Mouse (Mus musculus): Measurements from ENCODE around the gene Fbxo34. TPM values are rescaled to one million over a fixed set of nuclear protein-coding genes. Genes with fewer than 3 reads are reported as not detected.

Fbxo34 gene
- polyA plus RNA-seq, 1 experiment from 2014 or later, result 18.1 TPM

GRCm38 (mm10) chr14:47578086-47578485 is 127.9 kb downstream of the Fbxo34 start:
- WGBS, result 82% methylated on average over 2 of the region's 2 CpGs
- no peaks in the 10 kb centered on the region for H3K27me3 ChIP-seq (replicated peaks; ENCODE audit: insufficient read depth, low read length)
- H3K4me2 ChIP-seq (replicated peaks; ENCODE audit: low read depth, low read length), result no peak overlapping the region
- H3K4me3 ChIP-seq (ENCODE audit: low read depth, low read length), result no peak overlapping the region
- no peak overlapping the region for H3K27ac ChIP-seq (ENCODE audit: low read length)
- TF ChIP-seq CTCF (IDR thresholded peaks at IDR 0.05) (no peak), EP300 (IDR thresholded peaks at IDR 0.05) (no peak)
- ATAC-seq, result no peak
- H3K36me3 ChIP-seq (ENCODE audit: insufficient read depth, low read length), result no peaks in the 10 kb centered on the region
- no peak for DNase-seq (ENCODE audit: low spot score)
- H3K9me3 ChIP-seq (ENCODE audit: low read length), result no peaks in the 10 kb centered on the region
- no peaks in the 10 kb centered on the region for H3K4me1 ChIP-seq (ENCODE audit: insufficient read depth, low read depth, low read length)
- H3K9ac ChIP-seq (replicated peaks; ENCODE audit: low read depth), result no peak overlapping the region

DNA sequence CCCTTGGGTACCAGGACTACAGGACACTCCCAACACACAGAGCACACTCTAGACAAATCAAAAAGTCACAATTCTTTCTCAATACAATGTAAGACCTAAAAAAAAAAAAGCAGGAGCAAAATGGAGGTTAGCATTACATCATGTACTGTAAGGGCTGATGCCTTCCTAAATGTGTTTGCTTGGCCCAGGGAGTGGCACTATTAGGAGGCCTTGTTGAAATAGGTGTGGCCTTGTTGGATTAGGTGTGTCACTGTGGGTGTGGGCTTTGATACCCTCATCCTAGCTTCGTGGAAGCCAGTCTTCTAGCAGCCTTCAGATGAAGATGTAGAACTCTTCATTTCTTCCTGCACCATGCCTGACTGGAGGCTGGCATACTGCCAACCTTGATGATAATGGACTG is 131.1 kb downstream of the Fbxo34 start:
- no peak for DNase-seq (ENCODE audit: low spot score)
- no peaks in the 10 kb centered on the region for H3K36me3 ChIP-seq (ENCODE audit: insufficient read depth, low read length)
- H3K27me3 ChIP-seq (replicated peaks; ENCODE audit: insufficient read depth, low read length), result no peaks in the 10 kb centered on the region
- H3K9me3 ChIP-seq (ENCODE audit: low read length), result no peaks in the 10 kb centered on the region
- no peak overlapping the region for H3K4me2 ChIP-seq (replicated peaks; ENCODE audit: low read depth, low read length)
- H3K4me3 ChIP-seq (ENCODE audit: low read depth, low read length), result no peak overlapping the region
- 27% methylated on average over 1 of the region's 1 CpGs for WGBS
- H3K4me1 ChIP-seq (ENCODE audit: insufficient read depth, low read depth, low read length), result no peaks in the 10 kb centered on the region
- no peak overlapping the region for H3K27ac ChIP-seq (ENCODE audit: low read length)
- H3K9ac ChIP-seq (replicated peaks; ENCODE audit: low read depth), result no peak overlapping the region
- no peak for ATAC-seq
- TF ChIP-seq CTCF (IDR thresholded peaks at IDR 0.05), result no peak
- no peak for TF ChIP-seq EP300 (IDR thresholded peaks at IDR 0.05)

Other genes starting within 250 kb of the Fbxo34 start
- 2.7 and 3.0 TPM in 2 replicates for gene Wdhd1, start 173.6 kb upstream of the Fbxo34 start, polyA plus RNA-seq (2015; fragmentation: Nextera tagmentation; extraction: Ambion mirVana)
- gene Socs4, start 173.5 kb upstream of the Fbxo34 start, polyA plus RNA-seq (2015; fragmentation: Nextera tagmentation; extraction: Ambion mirVana), result 2.5 and 3.3 TPM in 2 replicates
- gene Mapk1ip1l, start 152.2 kb upstream of the Fbxo34 start, polyA plus RNA-seq (2015; fragmentation: Nextera tagmentation; extraction: Ambion mirVana), result 19.9 and 23.9 TPM in 2 replicates
- 332 and 359 TPM in 2 replicates for gene Lgals3, start 82.7 kb upstream of the Fbxo34 start, polyA plus RNA-seq (2015; fragmentation: Nextera tagmentation; extraction: Ambion mirVana)
- gene Dlgap5, start 32.0 kb upstream of the Fbxo34 start, polyA plus RNA-seq (2015; fragmentation: Nextera tagmentation; extraction: Ambion mirVana), result 2.0 and 2.3 TPM in 2 replicates
- 11.3 and 11.5 TPM in 2 replicates for gene Atg14, start 120.2 kb downstream of the Fbxo34 start, polyA plus RNA-seq (2015; fragmentation: Nextera tagmentation; extraction: Ambion mirVana)
- gene Ktn1, start 198.0 kb downstream of the Fbxo34 start, polyA plus RNA-seq (2015; fragmentation: Nextera tagmentation; extraction: Ambion mirVana), result 50.8 and 53.9 TPM in 2 replicates

All from lung, postnatal 0 days (tissue).